In genomic region chr14:43796069-43796904, GRCm38 (mm10) we compare ENCODE assay signal across 11 mouse cellular contexts. TPM values are rescaled to one million over a fixed set of nuclear protein-coding genes. Genes with fewer than 3 reads are reported as not detected.
A peak's percentile ranks its signal among the peaks of the same experiment; 100 is the strongest.
DNase-seq lines count a peak whose midpoint lies in the region; ATAC-seq and TF ChIP-seq lines count a peak whose summit lies in the region.
"Had no signal": no experiment of that assay in that cellular context is flagged by ENCODE, and none has a peak within 500 bp of the region (broad histone marks: within the 10 kb centered on the region; RNA-seq: fewer than 3 reads in every experiment).

No protein-coding gene starts in this region.

- H3K9ac ChIP-seq in heart, embryonic 11.5 days (ENCODE audit: low read depth, low read length): peak overlapping the region; percentile 39; the same call in 1 of the 2 replicates
- H3K9ac ChIP-seq in ES-E14 (ENCODE audit: insufficient read depth, low read depth, low read length, poor library complexity, severe bottlenecking): no peak overlapping the region
- H3K9ac ChIP-seq in hindbrain, embryonic 11.5 days (ENCODE audit: low read depth, low read length): no peak overlapping the region
- H3K9ac ChIP-seq in midbrain, embryonic 11.5 days (ENCODE audit: low read length): peak overlapping the region; percentile 12; the same call in 1 of the 2 replicates

- H3K27me3 ChIP-seq in heart, embryonic 11.5 days (ENCODE audit: control insufficient read depth, insufficient read depth, low read length): no peaks in the 10 kb centered on the region
- no peaks in the 10 kb centered on the region for H3K27me3 ChIP-seq in hindbrain, embryonic 11.5 days (ENCODE audit: control insufficient read depth, insufficient read depth, low read length)
- no peaks in the 10 kb centered on the region for H3K27me3 ChIP-seq in midbrain, embryonic 11.5 days (ENCODE audit: control insufficient read depth, insufficient read depth, low read length)

- ATAC-seq in heart, embryonic 11.5 days (replicated peaks; ENCODE audit: insufficient number of reproducible peaks, low FRiP score, low TSS enrichment): peak; percentile 73; the same call in 1 of the 2 replicates
- ATAC-seq in hindbrain, embryonic 11.5 days (ENCODE audit: low FRiP score): peak; percentile 84
- peak; percentile 83 for ATAC-seq in midbrain, embryonic 11.5 days (ENCODE audit: low FRiP score)
- ATAC-seq in monocyte, adult 5-6 weeks (replicated peaks; ENCODE audit: insufficient number of reproducible peaks, low FRiP score, low TSS enrichment, poor library complexity, severe bottlenecking): no peak

- peak overlapping the region; percentile 21 for H3K4me3 ChIP-seq in heart, embryonic 11.5 days (ENCODE audit: low read depth, low read length)
- peak overlapping the region; percentile 22 to 44; a peak in 1 of 4 replicates for H3K4me3 ChIP-seq in ES-E14 (ENCODE audit: insufficient read depth in 1 of 2, low read depth in 1 of 2, low read length in 2 of 2, poor library complexity in 1 of 2, severe bottlenecking in 1 of 2)
- no peak overlapping the region for H3K4me3 ChIP-seq in hindbrain, embryonic 11.5 days (ENCODE audit: low read depth, low read length)
- peak overlapping the region; percentile 5; the same call in 1 of the 2 replicates for H3K4me3 ChIP-seq in midbrain, embryonic 11.5 days (ENCODE audit: low read depth, low read length)

- H3K4me2 ChIP-seq in heart, embryonic 11.5 days: peak overlapping the region; percentile 65
- peak overlapping the region; percentile 8 for H3K4me2 ChIP-seq in hindbrain, embryonic 11.5 days (replicated peaks; ENCODE audit: low read depth, low read length)
- peak overlapping the region; percentile 29; the same call in 1 of the 2 replicates for H3K4me2 ChIP-seq in midbrain, embryonic 11.5 days

- no peaks in the 10 kb centered on the region for H3K9me3 ChIP-seq in heart, embryonic 11.5 days (replicated peaks; ENCODE audit: control insufficient read depth, low read length)
- no peaks in the 10 kb centered on the region for H3K9me3 ChIP-seq in ES-E14 (ENCODE audit: control insufficient read depth, insufficient read depth, low read depth, low read length)
- no peaks in the 10 kb centered on the region for H3K9me3 ChIP-seq in hindbrain, embryonic 11.5 days (ENCODE audit: control insufficient read depth, low read length)
- no peaks in the 10 kb centered on the region for H3K9me3 ChIP-seq in midbrain, embryonic 11.5 days (ENCODE audit: control insufficient read depth, low read length)

- H3K4me1 ChIP-seq in heart, embryonic 11.5 days (ENCODE audit: control insufficient read depth, insufficient read depth, low read length): no peaks in the 10 kb centered on the region
- H3K4me1 ChIP-seq in ES-E14 (ENCODE audit: control insufficient read depth in 2 of 2, insufficient read depth in 2 of 2, low read length in 2 of 2, poor library complexity in 1 of 2): no peaks in the 10 kb centered on the region
- H3K4me1 ChIP-seq in hindbrain, embryonic 11.5 days (replicated peaks; ENCODE audit: control insufficient read depth, insufficient read depth, low read length): no peaks in the 10 kb centered on the region; the same call in 1 of the 2 replicates
- H3K4me1 ChIP-seq in midbrain, embryonic 11.5 days (ENCODE audit: control insufficient read depth, insufficient read depth, low read length): no peaks in the 10 kb centered on the region

- no peak overlapping the region for H3K27ac ChIP-seq in heart, embryonic 11.5 days (ENCODE audit: low read depth, low read length)
- H3K27ac ChIP-seq in ES-E14 (ENCODE audit: insufficient read depth, low read depth, low read length, poor library complexity, severe bottlenecking): no peak overlapping the region
- no peak overlapping the region for H3K27ac ChIP-seq in hindbrain, embryonic 11.5 days (ENCODE audit: low read depth, low read length)
- no peak overlapping the region for H3K27ac ChIP-seq in midbrain, embryonic 11.5 days (ENCODE audit: low read depth, low read length)

- intact Hi-C loops in heart, postnatal 10 days (cut with DNase I): no loop called here

- H3K36me3 ChIP-seq in heart, embryonic 11.5 days (ENCODE audit: control insufficient read depth, insufficient read depth, low read length): no peaks in the 10 kb centered on the region
- H3K36me3 ChIP-seq in ES-E14 (ENCODE audit: control insufficient read depth, insufficient read depth, low read length, poor library complexity, severe bottlenecking): no peaks in the 10 kb centered on the region
- no peaks in the 10 kb centered on the region for H3K36me3 ChIP-seq in hindbrain, embryonic 11.5 days (ENCODE audit: control insufficient read depth, insufficient read depth, low read length)
- H3K36me3 ChIP-seq in midbrain, embryonic 11.5 days (ENCODE audit: control insufficient read depth, insufficient read depth, low read length): no peaks in the 10 kb centered on the region

- DNase-seq in heart, postnatal 10 days: no peak
- no peak for DNase-seq in ES-E14 (ENCODE audit: low read depth, low spot score)
- DNase-seq in hindbrain, embryonic 11.5 days (ENCODE audit: low spot score): no peak
- DNase-seq in midbrain, embryonic 11.5 days (ENCODE audit: low spot score, missing footprints): no peak
- DNase-seq in ovary, postnatal 14 days (ENCODE audit: low spot score): no peak
- DNase-seq in right cerebral cortex, postnatal 10 days (ENCODE audit: low spot score in 2 of 2): no peak
- DNase-seq: B cell, adult 2 months had no signal

- 14% methylated on average over 14 of the region's 14 CpGs for WGBS in heart, embryonic 11.5 days (ENCODE audit: insufficient replicate concordance)
- WGBS in hindbrain, embryonic 11.5 days: 22% methylated on average over 14 of the region's 14 CpGs
- 23% methylated on average over 14 of the region's 14 CpGs for WGBS in midbrain, embryonic 11.5 days

- in situ Hi-C loops in ES-E14 (cut with MboI; ENCODE audit: low sequenced_read_pairs in 2 of 2, unreplicated experiment in 2 of 2): no loop called here

TF ChIP-seq in ES-E14, 5 proteins besides CTCF, POLR2A, EP300 and RAD21:
- TF ChIP-seq CHD2 (IDR thresholded peaks at IDR 0.05; ENCODE audit: low read depth, low read length): no peak
- TF ChIP-seq HCFC1 (IDR thresholded peaks at IDR 0.05; ENCODE audit: borderline replicate concordance, insufficient read depth, low read length): no peak
- no peak for TF ChIP-seq MAFK (IDR thresholded peaks at IDR 0.05; ENCODE audit: insufficient read depth, low read depth, low read length)
- no peak for TF ChIP-seq ZC3H11A (IDR thresholded peaks at IDR 0.05; ENCODE audit: borderline replicate concordance, low read depth, low read length)
- TF ChIP-seq ZNF384 (IDR thresholded peaks at IDR 0.05; ENCODE audit: low read depth, low read length): no peak

RNA-seq across cellular contexts. Expression of gene Gm8180, which starts 11.7 kb away (rescaled TPM):
- polyA plus RNA-seq in heart, embryonic 11.5 days (2014; fragmentation: Nextera tagmentation; extraction: Ambion mirVana): not detected in 2 replicates
- total RNA-seq in heart, postnatal 10 days (2021): not detected
- total RNA-seq in ES-E14 (2012; rRNA removed): not detected in 2 replicates
- not detected in 2 replicates for polyA plus RNA-seq in hindbrain, embryonic 11.5 days (2014; fragmentation: Nextera tagmentation; extraction: Ambion mirVana)
- polyA plus RNA-seq in midbrain, embryonic 11.5 days (2014; fragmentation: Nextera tagmentation; extraction: Ambion mirVana): not detected in 2 replicates
- total RNA-seq in monocyte, adult 5-6 weeks (2017): not detected in 3 replicates
- total RNA-seq: megakaryocyte progenitor cell, adult 5-6 weeks had no signal
- polyA plus RNA-seq: cortical plate, adult 2 months had no signal

RNA-seq across cellular contexts. Expression of gene Gm6526, which starts 48.6 kb away (rescaled TPM):
- polyA plus RNA-seq in heart, embryonic 11.5 days (2014; fragmentation: Nextera tagmentation; extraction: Ambion mirVana): not detected in 2 replicates
- total RNA-seq in heart, postnatal 10 days (2021): not detected
- not detected in 2 replicates for total RNA-seq in ES-E14 (2012; rRNA removed)
- not detected in 2 replicates for polyA plus RNA-seq in hindbrain, embryonic 11.5 days (2014; fragmentation: Nextera tagmentation; extraction: Ambion mirVana)
- polyA plus RNA-seq in midbrain, embryonic 11.5 days (2014; fragmentation: Nextera tagmentation; extraction: Ambion mirVana): not detected in 2 replicates
- total RNA-seq in monocyte, adult 5-6 weeks (2017): not detected in 3 replicates
- total RNA-seq: megakaryocyte progenitor cell, adult 5-6 weeks had no signal
- polyA plus RNA-seq: cortical plate, adult 2 months had no signal

Comparison
In these comparisons a context has a peak if more than half of its experiments do, and no peak if none do; other contexts are left out.
1. H3K4me2 ChIP-seq: peak in every context shown above with its lines; median percentile 65 in heart, embryonic 11.5 days; 29 in midbrain, embryonic 11.5 days; 8 in hindbrain, embryonic 11.5 days.
2. H3K9ac ChIP-seq: peak in heart, embryonic 11.5 days (single experiment) and midbrain, embryonic 11.5 days (single experiment); none in ES-E14 (single experiment) and hindbrain, embryonic 11.5 days (single experiment).